Mouse (Mus musculus) bone marrow, adult 2 months (tissue): ENCODE data around the gene Clic6. TPM values are rescaled to one million over a fixed set of nuclear protein-coding genes. Genes with fewer than 3 reads are reported as not detected.

ENCODE experiments used
- H3K27ac ChIP-seq: fragments of 200-500 bp; 2 replicates; pipeline ENCODE4 v1.5.1; 2012; ENCODE audit warnings: low read depth, mild to moderate bottlenecking, control low read depth, inconsistent platforms, low read length; ENCODE audit not compliant: control insufficient read depth, poor library complexity, insufficient read depth
- H3K4me1 ChIP-seq: fragments of 200-500 bp; 2 replicates; pipeline ENCODE4 v1.6.1; 2011; ENCODE audit warnings: low read length; ENCODE audit not compliant: control insufficient read depth, insufficient read depth
- H3K4me3 ChIP-seq: fragments of 200-500 bp; replicated peaks from 2 replicates; pipeline ENCODE3; 2011; ENCODE audit warnings: mild to moderate bottlenecking, low read depth, low read length, control low read depth; ENCODE audit not compliant: control insufficient read depth
- CTCF ChIP-seq: fragments of 200-500 bp; IDR thresholded peaks from 2 replicates; pipeline ENCODE4 v1.5.1; 2011; ENCODE audit warnings: low read length, control low read depth; ENCODE audit not compliant: control insufficient read depth, insufficient read depth
- POLR2A ChIP-seq: fragments of 200-500 bp; IDR thresholded peaks from 2 replicates; pipeline ENCODE4 v1.6.1; 2011; ENCODE audit warnings: low read depth, mild to moderate bottlenecking, control low read depth, low read length, borderline replicate concordance; ENCODE audit not compliant: control insufficient read depth
- WGBS: fragments of 180-500 bp; shearing (Covaris S2); methylation state at CpG from one replicate; pipeline ENCODE4 v1.1.7; 2018; 5-methylcytosine and 5-hydroxymethylcytosine counted together
- polyA plus RNA-seq: library from polyadenylated mRNA; stranded (reverse); fragments of >200 nt; gene quantifications from 2 replicates; pipeline ENCODE4 v1.2.4, GENCODE M21; 2011; ENCODE audit warnings: low replicate concordance; ENCODE audit not compliant: missing spikeins, insufficient read depth, insufficient read length

The Clic6 gene
- polyA plus RNA-seq, 1 experiment: not detected

DNA sequence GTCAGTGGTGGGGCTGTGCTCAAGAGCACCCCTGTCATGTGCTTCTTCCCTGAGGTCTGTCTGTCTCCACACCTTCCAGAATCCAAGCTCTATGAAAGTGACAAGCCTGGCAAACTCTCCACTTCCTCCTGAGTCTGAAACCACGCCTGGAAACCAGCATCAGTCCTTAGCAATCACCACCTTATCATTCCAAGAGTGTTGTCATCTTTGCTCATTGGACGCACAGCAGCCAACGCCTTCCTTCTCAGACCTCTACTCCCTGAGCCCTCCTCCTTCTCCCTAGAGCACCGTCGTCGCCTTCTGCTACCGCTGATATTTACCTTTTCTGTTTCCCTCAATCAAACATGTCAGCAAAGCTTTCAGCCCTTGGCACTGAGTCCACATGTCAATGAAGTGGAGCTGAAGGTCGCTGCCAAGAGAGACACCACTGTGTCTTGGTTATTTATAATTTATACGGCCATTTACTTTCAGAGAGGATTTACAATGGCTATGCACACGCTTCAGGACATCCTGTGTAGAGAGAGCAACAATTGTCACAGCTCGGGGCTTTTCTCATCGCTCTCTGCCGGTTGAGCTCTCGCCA is 21.1 kb upstream of the Clic6 start:
- H3K4me3 ChIP-seq: no peak overlapping the region
- peaks cover 2% of the 10 kb centered on the region for H3K4me1 ChIP-seq
- H3K27ac ChIP-seq: no peak overlapping the region
- TF ChIP-seq CTCF: no peak
- TF ChIP-seq POLR2A: no peak
- 55% methylated on average over 14 of the region's 14 CpGs for WGBS

DNA sequence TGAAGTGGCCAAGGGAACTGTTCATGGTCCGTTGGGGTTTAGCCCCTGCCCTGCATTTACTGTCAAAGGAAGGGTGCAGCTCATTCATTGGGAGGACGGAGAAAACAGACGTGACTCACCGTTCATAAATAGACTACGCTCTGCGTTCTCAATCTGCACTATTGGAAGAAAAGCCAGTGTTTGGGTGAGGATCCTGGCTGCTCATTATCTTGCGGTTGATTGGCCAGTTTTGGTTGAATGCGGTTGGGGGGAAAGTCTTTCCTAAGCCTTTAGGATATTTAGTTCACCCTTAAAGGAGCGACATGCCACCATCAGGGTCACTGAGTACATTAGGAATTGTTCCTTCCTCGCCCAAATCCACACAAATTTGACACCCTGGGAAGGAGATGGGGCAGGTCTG is 20.3 kb upstream of the Clic6 start:
- Histone ChIP-seq H3K4me3 (peak overlapping the region; percentile 83), H3K4me1 (peaks cover 2% of the 10 kb centered on the region), H3K27ac (no peak overlapping the region)
- 19% methylated on average over 10 of the region's 10 CpGs for WGBS
- no peak for TF ChIP-seq CTCF
- TF ChIP-seq POLR2A: no peak

DNA sequence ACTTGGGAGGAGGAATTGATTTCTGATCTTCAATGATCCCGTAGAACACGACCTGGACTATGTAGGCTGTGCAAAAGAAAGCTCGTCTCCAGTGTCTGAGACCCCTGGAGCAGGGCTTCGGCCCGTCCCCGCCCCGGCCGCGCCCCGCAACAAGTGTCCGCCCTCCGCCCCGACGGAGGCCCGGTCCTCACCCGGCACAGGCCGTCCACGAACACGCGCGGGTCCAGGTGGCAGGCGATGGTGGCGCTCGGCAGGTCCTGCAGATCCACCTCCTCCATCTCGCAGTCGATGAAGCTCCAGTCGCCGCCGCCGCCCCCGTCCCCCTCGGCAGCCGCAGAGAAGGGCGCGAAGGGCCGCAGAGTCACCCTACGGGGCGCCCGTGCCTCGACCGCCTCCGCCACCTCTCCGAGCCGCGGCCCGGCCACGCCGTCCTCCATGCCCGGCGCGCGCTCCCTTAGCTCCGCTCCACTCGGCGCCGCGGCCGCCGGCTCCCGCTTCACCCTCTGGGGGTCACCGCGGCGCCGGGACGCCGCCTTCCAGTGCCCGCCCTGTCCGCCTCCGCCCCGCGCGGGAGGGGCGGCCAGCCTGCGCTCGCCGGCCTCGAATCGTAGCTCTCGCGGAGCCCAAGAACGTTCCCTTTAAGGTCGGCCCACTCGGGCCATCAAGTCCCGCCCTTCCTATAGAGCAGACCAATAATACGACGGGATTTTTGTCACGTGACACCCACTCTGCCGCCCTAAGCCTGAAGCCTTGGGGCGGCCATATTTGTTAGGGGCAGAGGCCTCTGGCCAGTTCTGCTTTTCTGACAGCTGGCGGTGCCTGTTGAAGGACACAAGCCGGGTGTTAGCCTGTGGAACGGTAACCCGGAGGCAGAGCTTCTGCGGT is 19.7 kb upstream of the Clic6 start:
- peak overlapping the region; percentile 83 for H3K4me3 ChIP-seq
- H3K4me1 ChIP-seq: peaks cover 2% of the 10 kb centered on the region
- no peak for TF ChIP-seq POLR2A
- no peak for TF ChIP-seq CTCF
- under 1% methylated on average over 94 of the region's 94 CpGs for WGBS
- peak overlapping the region; percentile 57; the same call in 1 of the 2 replicates for H3K27ac ChIP-seq

DNA sequence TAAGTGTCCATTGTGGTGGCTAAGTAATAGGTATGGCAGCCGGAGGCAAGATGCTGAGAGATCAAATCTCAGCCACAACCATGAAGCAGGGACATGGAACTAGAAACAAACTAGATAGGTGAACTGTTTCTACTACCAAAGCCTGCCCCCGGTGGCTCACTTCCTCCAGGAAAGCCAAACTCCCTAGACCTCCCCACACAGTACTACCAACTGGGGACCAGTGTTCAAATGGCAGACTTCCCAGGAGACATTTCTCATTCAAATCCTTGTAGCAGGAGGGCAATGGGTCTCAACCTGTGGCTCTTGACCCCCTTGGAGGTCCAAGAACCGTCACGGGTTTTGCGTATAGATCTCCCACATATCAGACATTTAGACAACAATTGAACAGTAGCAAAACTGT is 18.5 kb upstream of the Clic6 start:
- no peak overlapping the region for H3K4me3 ChIP-seq
- TF ChIP-seq POLR2A: no peak
- TF ChIP-seq CTCF: no peak
- 71% methylated on average over 5 of the region's 5 CpGs for WGBS
- no peak overlapping the region for H3K27ac ChIP-seq
- H3K4me1 ChIP-seq: peaks cover 2% of the 10 kb centered on the region

DNA sequence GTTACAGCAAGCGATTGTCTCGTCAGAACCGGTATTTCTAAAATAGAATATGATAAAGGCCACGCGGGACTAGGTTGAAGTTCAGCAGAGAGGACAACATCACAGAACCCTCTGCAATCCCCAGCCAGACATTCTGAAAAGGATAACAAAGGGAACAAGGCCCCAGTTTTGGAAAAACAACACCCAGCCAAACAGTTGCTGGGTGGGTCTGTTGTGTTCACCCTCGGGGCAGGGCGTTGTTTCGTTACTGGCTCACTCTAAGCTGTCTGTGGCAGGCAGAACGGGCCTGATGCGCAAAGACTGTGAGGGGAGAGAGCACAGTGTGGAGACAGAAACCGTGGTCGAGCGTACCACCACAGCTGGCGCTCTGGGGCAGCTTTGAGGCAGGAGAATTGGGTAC is 17.1 kb upstream of the Clic6 start:
- TF ChIP-seq POLR2A (no peak), CTCF (no peak)
- no peak overlapping the region for H3K4me3 ChIP-seq
- WGBS: 80% methylated on average over 14 of the region's 14 CpGs
- no peak overlapping the region for H3K27ac ChIP-seq
- peaks cover 2% of the 10 kb centered on the region for H3K4me1 ChIP-seq

DNA sequence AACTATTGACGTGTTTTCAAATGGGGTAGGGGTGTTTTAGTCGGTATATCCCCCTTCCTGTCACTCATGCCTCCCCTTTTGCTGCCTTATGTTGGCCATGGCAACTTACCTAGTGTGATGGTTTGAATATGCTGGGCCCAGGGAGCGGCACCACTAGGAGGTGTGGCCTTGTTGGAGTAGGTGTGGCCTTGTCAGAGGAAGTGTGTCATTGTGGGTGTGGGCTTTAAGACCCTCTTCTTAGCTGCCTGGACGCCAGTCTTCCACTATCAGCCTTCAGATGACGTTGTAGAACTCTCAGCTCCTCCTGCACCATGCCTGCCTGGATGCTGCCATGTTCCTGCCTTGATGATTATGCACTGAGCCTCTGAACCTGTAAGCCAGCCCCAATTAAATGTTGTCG is 14.8 kb upstream of the Clic6 start, which contains the start of gene Rcan1:
Gene Rcan1 (minus strand): TSS at position 162 of the 400 bp plus-strand sequence.
- no peak for TF ChIP-seq POLR2A
- no peak for TF ChIP-seq CTCF
- WGBS: 71% methylated on average over 6 of the region's 6 CpGs
- H3K4me3 ChIP-seq: no peak within 1 kb of the TSS
- no peaks in the 10 kb centered on the region; the same call in 1 of the 2 replicates for H3K4me1 ChIP-seq
- H3K27ac ChIP-seq: no peak within 1 kb of the TSS

DNA sequence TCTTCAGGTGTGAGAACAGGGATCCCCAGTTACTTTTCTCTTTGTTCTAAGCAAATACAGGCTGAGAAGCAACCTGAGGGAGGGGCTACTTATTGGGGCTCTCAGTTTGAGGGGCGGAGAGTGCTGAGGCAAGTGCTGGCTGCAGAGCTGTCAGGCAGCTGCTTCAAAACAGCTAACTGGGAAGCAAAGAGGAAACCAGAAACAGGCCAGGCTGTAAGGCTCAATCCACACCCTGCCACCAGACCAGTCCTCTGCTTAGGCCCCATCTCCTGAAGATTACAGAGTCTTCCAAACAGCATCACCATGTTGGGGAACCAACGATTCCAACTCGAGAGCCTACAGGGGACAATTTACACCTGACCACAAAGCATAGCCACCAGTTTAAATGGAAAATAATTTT is 12.6 kb upstream of the Clic6 start:
- no peak for TF ChIP-seq CTCF
- TF ChIP-seq POLR2A: no peak
- no peak overlapping the region for H3K4me3 ChIP-seq
- WGBS: 70% methylated on average over 3 of the region's 3 CpGs
- H3K4me1 ChIP-seq: no peaks in the 10 kb centered on the region; the same call in 1 of the 2 replicates
- H3K27ac ChIP-seq: no peak overlapping the region

DNA sequence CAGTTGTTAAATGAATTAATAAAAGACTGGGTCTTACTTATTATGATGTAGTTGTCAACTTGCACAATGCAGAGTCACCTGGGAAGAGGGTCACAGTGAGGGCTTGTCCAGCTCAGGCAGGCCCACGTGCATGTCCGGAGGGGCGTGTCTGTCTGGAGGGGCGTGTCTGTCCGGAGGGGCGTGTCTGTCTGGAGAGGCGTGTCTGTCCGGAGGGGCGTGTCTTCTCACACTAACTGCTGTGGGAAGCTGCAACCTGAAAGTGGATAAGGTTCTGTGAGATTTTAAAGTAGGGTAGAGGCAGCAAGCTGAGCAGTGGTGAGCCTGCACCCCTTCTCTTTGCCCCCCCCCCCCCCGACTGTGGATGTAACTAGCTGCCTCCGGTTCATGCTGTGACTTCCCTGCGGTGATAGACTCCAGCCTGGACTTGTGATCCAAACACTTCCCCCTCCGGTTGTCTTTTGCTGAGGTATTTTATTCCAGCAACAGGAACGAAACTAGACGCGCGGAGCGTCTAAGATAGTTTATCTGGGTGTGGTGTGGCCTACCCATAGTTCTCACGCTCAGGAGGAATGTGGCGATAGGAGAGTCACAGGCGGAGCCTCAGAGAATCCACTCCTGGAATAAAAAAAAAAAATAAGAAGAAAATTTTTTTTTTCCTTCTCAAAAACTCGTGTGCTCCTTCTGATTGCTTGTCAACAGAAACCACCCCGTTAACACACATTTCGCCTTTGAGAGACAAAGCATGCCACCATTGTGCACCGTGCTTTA is 10.3 kb upstream of the Clic6 start:
- no peak overlapping the region for H3K27ac ChIP-seq
- no peak overlapping the region for H3K4me3 ChIP-seq
- WGBS: 70% methylated on average over 25 of the region's 25 CpGs
- TF ChIP-seq POLR2A (no peak), CTCF (no peak)
- no peaks in the 10 kb centered on the region; the same call in 1 of the 2 replicates for H3K4me1 ChIP-seq
